Mouse (Mus musculus): ENCODE data around the gene Atp6v0e.

GRCm38 (mm10) chr17:26645411-26645854 lies 17.6 kb upstream of the Atp6v0e start:
- TF ChIP-seq CTCF (IDR thresholded peaks at IDR 0.05; ENCODE audit: extremely low read depth, insufficient read depth, low read length) (no peak), POLR2A (IDR thresholded peaks at IDR 0.05; ENCODE audit: extremely low read depth, insufficient read depth, low read length) (no peak)
